Mouse (Mus musculus) thymus, postnatal 10 days (tissue): ENCODE measurements around the gene Gm17651.

ENCODE experiments used
- DNase-seq, 2 experiments: peaks; one replicate each; pipeline ENCODE4 v3.0.0; 2021; ENCODE audit warnings: low spot score in 2 of 2

Gene Gm17651

DNA sequence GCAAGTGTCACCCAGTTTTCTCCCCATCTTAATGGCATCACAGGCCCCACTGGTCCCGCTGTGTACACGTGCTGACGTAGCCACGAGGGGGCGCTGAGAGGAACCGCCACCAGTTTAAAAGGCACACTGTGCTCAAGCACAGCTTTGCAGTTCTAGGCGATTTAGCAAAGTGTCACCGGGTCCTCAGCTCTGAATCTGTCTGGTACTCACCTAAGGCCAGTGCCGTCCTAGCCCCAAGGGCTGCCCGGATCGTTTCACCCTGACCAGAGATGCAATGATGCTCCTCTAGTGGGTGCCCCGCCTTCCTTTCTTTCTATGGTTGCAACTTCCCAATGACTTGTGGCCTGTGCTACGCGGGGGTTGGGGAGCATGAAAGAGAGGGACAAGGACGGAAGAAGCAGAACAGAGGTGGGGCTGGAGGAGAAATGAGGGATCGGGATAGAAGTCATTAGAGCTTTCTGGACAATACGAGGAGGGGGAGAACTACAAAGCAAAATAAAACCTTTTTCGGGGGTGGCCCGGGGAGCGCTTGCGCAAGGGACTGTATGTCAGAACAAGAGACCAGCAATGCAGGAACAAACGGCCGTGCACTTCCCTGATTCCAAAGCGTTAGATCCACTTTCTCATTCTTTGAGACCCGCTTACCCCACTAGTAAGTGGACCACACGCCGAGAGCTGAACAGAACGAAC, 6.3 kb upstream of the Gm17651 start:
- DNase-seq = peak; percentile 77 to 91

DNA sequence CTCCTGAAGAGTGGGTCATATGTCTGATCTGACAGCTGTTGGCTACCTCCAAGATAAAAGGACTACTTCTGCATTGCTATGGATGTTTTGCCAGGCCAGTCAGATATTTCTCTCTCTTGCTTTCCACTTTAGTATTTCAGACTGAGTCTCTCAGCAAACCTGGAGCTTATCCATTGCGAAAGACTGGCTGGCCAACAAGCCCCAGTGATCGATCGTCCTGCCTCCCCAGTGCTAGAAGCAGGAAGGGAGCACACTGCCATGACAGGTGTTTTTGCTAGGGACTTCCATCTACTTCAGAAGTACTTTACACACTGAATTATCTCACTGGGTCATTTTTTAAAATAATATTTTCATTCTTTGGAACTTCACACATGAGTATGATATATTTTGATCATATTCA, 3.9 kb upstream of the Gm17651 start:
- no peak for DNase-seq

DNA sequence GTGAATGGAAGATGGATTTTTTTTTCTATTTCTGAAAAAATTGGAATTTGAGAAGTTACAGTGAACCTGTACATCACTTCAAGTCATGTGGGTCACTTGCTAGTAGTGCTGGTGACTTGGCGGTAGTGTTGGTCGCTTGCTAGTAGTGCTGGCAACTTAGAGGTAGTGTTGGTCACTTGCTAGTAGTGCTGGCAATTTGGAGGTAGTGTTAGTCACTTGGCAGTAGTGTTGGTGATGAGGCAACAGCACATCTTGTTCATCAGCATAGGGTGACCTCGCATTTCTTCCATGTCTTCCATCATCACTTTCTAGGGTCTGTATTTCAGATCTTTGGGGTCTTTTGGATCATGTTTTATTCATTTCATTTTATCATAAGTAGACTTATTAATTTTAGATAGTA, 1.6 kb upstream of the Gm17651 start:
- DNase-seq = no peak

DNA sequence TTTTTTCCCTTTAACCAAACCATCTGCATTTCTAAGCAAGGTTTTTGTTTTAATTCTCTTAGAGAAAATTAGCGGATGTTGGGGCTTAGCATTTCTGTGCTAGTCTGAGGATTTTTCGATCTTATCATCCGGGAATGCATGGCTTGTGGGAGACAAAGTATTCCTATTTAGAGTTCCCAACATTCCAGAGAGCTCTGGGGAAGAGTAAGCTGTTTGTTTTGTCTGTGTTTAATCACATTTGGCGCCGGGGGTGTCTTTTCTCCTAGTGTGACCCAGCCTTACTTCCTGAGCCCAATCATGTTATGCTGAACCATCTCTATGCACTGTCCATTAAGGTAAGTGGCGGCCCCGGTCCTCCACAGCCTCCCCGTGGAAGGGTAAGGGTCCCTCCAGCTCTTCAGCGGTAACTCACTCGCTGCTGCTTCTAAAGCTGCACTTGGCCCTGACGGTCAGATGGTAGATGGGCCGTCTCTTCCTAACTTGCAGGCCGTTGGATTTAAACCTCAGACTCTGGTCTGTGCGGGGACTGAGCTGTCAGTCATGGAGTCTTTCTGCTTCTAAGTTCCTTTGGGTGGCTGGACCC, 7.3 kb downstream of the Gm17651 start:
- no peak for DNase-seq

DNA sequence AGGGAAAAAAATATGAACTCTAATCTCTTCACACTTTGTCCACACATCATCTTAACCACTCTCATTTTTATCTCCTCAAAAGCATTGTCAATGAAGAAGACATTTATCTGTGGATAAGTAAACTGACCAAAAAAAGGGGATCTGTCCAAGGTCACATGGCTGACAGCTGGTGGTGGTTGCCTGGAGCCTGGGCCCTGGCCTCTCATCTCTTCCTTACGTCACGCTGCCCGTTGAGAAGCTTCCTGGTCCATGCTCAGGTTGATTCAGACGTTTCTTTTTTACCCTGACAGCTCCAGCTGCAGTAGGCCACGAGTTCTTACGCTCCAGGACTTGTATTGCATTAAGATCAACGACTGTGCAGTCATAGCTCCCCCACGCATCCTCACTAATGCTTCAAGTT, 8.3 kb downstream of the Gm17651 start:
- DNase-seq = no peak

DNA sequence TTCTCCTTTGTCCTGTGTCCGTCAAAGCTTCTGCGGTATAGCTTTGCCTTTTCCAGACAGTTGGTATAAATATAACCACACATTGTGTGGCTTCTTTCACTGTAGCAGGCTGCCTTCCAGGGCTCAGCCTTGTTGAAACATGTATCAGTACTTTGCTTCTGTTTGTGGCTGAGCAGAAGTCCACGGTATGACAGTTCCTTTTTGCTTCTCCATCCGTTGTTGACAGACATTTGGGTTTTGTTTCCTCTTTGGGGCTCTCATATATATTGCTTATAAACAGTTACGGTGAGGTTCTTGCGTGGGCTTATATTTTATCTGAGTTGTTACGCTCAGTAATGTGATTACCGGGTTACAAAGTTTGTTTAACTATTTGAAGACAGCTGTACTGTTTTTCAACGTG, 9.0 kb downstream of the Gm17651 start:
- no peak for DNase-seq

DNA sequence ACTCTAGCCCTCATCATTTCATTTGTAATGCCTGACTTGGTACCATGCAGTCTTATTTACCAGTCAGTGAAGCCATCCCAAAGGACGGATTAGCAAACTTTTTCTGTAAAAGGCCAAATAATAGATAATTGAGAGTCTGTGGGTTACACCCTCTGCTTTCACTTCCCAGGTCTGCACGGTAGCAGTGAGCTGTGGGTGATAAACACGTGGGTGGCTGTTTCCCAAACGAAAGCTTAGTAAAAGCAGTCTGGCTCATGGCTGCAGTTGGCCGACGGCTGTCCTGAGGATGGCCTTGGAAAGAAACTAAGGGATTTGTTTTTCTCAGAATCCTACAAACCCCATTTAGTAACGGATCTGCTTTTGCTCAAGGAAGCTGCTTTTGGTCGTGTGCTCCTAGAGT, 13.3 kb downstream of the Gm17651 start:
- no peak for DNase-seq

DNA sequence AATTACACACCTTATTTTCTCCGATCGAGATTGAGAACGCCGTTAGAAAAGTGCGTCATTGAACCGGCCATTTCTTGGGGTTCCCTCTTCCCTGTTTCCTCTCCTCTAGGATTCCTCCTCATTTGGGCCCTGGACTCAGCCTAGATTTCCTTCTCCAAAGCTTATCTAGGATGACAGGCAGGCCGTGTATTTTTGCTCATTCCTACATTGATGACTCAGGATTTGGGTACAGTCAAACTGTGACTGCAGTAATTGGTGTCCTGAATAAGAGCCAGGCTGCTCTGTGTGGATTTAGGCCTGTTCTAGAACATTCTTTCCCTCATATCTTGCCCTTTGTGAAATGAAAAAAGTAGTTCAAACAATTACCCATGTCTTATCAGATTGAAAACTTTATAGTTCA, 14.7 kb downstream of the Gm17651 start:
- no peak for DNase-seq

DNA sequence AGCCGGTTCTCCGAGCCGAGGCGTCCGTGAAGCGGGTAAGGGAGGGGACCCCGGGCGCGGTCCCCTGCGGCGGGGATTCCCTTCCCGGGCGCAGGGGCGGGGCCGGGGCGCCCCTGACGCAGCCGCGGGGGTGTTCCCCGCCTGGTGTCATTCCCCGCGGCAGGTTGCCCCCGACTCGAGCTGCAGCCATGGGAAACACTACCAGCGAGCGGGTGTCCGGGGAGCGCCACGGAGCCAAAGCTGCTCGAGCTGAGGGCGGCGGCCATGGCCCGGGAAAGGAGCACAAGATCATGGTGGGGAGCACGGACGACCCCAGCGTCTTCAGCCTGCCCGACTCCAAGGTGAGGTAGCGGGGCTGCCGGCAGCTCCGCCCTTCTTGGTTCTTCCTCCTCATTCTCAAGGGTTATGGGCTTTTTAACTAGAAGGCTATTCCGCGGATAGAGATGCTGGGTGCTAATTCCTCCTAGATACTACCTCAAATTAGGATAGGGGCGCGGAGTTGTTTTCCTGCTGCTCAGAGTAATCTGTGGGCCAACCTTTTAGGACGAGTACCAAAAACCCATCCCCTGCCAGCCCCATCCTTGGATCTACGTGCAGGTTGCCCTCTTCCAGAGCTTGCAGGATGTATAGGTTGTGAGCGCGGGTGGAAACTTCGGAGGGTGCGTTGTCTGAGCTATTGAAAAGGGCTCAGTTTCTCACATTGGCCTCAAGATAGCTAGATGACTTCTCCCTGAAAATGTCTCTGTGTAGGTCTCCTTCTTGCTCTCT, 15.9 kb downstream of the Gm17651 start:
- peak in 1 of 2 experiments; percentile 64 for DNase-seq

DNA sequence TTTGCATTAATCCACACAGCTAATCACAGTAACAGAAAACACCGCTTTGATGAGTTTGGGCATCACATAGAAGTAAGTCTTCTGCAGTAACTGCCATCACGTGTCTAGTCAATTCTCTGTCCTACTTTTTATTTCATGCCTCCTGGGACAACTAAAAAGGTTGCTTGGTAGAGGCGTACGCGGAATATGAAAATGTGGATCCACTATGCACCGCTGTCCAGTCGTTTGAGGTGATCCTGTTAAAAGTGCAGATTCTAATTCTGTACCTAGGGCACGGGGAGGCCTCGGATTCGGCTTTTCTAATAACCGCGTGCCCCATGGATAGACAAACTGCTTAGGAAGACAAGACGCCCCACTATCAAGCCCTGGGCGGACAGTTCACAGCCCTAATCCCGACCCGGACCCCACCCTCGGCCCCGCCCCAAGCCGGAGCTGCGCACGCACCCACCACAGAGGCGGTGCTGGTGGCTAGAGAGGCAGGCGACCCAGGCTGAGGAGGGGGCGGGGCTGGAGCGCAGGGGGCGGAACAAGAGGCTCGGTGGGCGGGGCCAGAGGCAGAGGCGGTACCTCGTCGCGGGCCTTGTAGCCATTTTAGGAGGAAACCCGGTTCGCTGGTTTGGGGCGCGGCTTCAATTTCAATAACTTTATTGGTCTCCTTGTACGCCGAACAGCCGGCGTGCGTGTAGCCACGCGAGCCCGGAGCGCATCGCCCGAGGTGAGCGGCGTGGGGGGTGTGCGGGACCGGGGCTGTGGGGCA, 16.7 kb downstream of the Gm17651 start, which contains the start of gene Prkab2:
TSS of gene Prkab2 (plus strand) at position 539 of the 757 bp plus-strand sequence.
- DNase-seq = peak; percentile 99 to 100

DNA sequence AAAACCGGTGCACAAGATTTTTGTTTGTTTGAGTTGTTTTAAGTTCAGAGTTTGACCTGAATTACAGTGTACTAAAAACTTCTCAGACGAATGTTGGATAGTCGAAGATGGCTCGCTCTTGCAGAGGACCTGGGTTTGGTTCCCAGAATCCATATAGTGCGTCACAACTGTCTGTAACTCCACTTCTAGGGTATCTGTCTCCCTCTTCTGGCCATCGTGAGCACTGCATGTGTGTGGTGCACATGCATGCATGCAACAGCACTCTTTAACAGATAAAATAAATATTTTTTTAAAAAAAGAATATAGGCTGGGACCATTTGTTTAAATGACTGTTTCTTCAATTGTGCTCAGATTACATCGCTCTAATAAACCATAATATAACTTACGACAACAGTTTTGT, 19.6 kb downstream of the Gm17651 start:
- peak; percentile 10 to 39 for DNase-seq

DNA sequence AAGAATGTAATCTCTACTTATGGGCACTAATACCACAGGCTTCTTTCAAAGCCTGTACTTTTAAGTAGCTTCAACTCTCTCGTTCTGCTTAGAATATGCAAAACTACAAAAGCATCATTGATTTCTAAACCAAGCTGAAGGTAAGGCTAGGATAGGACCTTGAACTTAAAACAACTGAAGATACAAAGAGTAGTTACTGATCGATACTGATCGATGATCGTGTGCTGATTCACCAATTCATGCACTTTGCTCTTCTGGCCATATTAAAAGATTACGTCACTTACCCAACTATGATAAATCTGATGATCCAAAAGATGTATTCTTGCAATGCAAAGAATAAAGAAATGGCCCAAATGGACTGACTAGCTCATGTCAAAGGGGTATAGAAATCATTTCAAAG, 20.7 kb downstream of the Gm17651 start:
- no peak for DNase-seq

DNA sequence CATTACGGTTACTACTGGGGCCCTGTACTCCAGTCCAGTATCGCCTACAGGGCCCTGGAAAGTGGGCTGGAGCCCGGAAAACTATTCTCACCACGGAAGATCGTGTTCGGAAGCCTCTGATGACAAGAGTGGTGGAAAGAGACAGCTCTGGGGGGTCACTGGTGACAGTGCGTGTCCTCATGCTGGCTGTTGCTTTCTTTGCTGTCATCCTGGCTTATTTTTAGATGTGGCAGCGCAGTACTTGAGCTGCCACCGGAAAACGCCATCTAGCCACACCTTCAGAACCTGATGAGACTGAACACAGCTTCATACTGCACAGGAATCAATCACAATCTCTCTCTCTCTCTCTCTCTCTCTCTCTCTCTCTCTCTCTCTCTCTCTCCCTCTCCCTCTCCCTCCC, 22.9 kb downstream of the Gm17651 start:
- no peak for DNase-seq

DNA sequence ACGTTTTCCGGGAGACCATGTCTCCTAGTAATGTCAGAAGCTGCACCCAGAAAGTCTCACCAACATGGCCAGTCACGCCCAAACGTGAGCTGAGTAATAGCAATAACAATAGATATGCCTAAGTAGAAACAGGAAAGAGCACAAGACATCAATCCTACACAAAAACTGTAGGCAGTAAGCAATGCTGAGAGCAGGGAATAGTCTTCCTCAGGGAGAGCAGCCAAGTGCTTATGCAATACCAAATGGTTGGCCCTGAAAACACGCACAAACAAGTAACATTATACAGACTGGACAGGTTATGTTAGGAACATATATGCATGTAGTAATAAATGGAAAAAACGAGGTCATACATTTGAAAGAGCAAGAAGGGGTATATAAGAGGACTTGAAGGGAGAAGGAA, 25.0 kb downstream of the Gm17651 start:
- no peak for DNase-seq

DNA sequence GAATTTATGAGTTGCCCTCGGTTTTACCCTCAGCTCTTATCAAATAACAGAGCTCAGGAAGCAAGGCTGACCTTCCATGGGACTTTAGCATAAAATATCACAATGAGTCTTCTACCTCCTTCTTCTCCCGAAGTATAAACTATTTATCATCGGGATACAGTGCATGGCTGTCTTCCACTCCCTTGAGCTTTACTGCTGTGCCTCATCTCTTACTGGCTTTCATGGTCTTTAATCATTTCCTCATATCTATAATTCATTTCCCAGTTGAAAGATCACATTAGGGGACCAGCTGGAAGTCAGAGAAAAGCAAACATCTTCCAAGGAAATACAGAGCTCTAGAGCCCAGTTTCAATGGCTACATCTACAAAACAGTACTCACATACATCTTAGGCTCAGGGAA, 25.5 kb downstream of the Gm17651 start:
- no peak for DNase-seq

DNA sequence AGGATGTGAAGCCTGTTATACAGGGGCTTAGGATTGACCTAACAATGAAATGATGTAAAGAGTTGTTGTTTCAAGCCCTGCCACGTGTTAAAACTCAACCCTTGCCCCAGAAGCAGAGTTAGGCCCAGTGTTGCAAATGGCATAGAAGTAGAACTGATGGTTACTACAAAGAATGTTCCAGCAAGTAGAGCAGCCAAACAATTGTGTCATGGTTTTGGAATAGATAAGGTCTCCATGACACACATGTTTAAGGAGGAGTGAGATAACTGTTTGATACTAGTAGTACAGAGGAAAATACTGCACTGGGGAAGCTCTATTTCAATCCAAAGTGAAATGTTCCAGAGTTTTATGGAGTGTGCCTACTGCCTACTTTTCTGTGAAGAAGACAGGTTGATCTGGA, 26.0 kb downstream of the Gm17651 start:
- no peak for DNase-seq

DNA sequence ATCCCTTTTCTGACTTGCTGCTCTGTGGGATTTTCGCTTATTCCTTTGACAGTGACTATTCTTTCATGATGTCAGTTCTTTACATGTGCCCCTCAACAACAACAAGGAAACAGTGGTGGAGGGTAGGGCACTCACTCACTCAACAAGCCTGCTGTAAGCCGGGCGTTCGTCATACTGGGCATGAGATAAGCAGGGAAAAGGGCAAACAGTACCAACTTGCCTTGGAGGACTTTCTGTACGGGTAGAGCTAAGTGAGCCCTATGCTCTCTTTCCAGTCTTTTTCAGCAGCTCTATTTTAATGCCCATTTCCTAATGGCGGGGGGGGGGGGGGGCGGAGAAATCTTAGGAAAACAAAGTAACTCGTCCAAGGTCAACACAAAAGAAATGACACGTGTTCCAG, 32.5 kb downstream of the Gm17651 start:
- DNase-seq = no peak

DNA sequence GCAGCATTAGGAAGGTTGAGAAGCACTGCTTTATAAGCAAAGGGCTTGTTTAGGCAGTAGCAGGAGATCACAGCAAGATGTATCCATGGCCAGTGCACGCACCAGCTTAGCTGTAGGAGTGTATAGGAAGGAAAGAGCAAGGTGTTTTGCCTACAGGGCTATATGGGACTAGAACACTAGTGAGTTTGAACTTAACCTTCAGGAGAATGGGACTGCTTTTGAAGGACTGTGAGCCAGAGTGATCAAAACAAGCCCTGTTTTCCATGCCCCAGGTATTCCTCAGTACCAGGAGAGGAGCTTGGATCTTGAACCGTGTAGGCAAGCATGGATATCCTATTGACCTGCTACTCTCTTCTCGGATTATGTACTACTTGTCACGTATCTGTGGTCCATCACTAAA, 33.1 kb downstream of the Gm17651 start:
- no peak for DNase-seq

DNA sequence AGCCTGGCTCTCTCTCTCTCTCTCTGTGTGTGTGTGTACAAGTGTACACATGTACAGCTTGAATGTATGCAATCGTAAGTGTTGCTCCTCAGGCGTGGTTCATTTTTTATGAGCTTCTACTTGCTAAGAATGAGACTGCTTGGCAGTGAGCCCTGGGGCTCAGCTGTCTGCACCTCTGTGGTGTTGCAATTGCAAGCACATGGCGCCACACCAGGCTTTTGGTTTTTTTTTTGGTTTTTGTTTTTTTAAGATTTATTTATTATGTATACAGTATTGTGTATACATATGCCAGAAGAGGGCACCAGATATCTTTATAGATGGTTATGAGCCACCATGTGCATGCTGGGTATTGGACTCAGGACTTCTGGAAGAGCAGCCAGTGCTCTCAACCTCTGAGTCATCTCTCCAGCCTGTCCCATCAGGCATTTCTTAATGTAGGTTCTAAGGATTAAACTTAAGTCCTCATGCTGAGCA, 40.2 kb downstream of the Gm17651 start:
- no peak for DNase-seq

DNA sequence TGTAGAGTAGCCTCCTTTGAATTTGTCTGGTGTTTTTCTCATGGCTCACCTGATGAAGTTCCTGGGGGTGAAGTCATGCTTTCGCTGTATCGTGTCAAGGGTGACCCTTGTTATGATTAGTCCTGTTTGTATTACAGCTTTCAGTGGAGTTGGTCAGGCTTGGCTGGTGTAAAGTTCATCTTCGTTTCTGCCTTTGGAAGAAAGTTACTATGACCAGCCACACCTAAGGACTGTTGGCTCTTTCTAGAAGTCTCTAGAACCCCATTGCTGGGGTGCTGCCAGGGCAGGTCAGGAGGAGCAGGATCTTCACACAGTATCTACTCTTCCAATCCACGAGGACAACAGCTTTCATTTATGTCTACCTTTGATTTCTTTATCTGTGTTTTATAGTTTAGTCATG, 41.0 kb downstream of the Gm17651 start:
- no peak for DNase-seq

DNA sequence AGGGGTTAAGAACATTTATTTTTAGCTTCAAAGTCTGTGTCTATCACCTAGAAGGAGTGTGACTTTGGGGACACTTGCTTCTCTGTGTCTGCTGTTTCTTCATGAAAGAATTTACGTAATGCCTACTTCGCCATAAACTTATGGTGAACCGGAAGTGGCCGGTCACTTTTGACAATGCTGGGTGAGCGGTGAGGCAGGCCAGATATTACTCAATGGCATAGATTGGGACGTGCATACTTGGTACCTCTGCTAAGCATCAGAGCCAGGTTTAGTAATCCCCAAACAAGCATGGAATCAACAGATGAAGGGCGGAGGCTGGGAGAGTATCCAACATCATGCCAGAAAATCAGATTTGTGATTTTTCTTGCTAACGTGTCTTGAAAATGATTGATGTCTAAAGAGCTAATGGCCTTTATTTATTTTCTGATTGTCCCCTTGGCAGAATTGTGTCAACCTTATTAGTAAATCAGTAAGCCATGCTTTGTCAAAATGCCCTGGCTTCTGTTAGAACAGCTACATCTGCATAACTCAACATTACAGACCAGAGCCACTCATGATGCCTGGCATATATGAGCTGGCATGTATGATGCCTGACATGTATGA, 43.1 kb downstream of the Gm17651 start:
- DNase-seq = no peak

DNA sequence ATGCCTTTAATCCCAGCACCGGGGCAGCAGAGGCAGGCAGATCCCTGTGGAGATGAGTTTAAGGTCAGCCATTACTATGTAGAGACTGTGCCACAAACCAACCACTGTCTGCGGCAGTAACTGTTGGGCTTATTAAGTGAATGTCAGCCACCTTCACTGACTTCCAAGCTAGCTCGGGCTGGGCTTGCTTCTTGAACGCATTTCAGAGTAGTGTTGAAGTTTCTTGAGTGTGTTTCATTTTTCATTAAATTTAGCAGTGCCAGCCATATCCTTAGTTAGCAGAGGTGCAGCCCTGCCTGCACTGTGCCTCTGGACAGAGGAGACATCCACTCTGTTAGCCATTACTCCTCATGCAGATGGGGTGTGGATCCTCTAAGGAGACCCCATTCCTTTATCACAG, 43.7 kb downstream of the Gm17651 start:
- no peak for DNase-seq
